Mouse (Mus musculus) forebrain, postnatal 0 days (tissue): ENCODE results near the gene Nhsl1. TPM values are rescaled to one million over a fixed set of nuclear protein-coding genes. Genes with fewer than 3 reads are reported as not detected.

Experiments used
- ATAC-seq: fragments of 200-750 bp; cut with Nextera tagmentation; 2 replicates; pipeline ENCODE4 v1.8.0; 2017; ENCODE audit warnings: mild to moderate bottlenecking, moderate library complexity
- DNase-seq: peaks from one replicate; pipeline ENCODE4 v3.0.0-alpha.2; 2015
- H3K27ac ChIP-seq: fragments of 300-500 bp; sonication (generic); 2 replicates; pipeline ENCODE4 v1.5.1; 2014; ENCODE audit warnings: low read depth, mild to moderate bottlenecking, antibody characterized with exemption, low read length, moderate library complexity, mixed read lengths
- H3K27me3 ChIP-seq: fragments of 300-500 bp; sonication (generic); 2 replicates; pipeline ENCODE4 v1.6.1; 2014; ENCODE audit warnings: mild to moderate bottlenecking, low read length, mixed read lengths; ENCODE audit not compliant: insufficient read depth
- H3K36me3 ChIP-seq: fragments of 300-500 bp; sonication (generic); 2 replicates; pipeline ENCODE4 v1.6.1; 2014; ENCODE audit warnings: mild to moderate bottlenecking, moderate library complexity; ENCODE audit not compliant: insufficient read depth
- H3K4me1 ChIP-seq: fragments of 300-500 bp; sonication (generic); 2 replicates; pipeline ENCODE4 v1.6.1; 2014; ENCODE audit warnings: antibody characterized with exemption; ENCODE audit not compliant: insufficient read depth
- H3K4me2 ChIP-seq: fragments of 300-500 bp; sonication (generic); 2 replicates; pipeline ENCODE4 v1.6.1; 2014; ENCODE audit warnings: low read depth, mild to moderate bottlenecking, moderate library complexity
- H3K4me3 ChIP-seq: fragments of 300-500 bp; sonication (generic); 2 replicates; pipeline ENCODE4 v1.5.1; 2014; ENCODE audit warnings: low read depth, low read length, mixed read lengths
- H3K9ac ChIP-seq: fragments of 300-500 bp; sonication (generic); 2 replicates; pipeline ENCODE4 v1.6.1; 2014; ENCODE audit warnings: mild to moderate bottlenecking
- H3K9me3 ChIP-seq: fragments of 300-500 bp; sonication (generic); 2 replicates; pipeline ENCODE4 v1.6.1; 2016; ENCODE audit warnings: low read length
- CTCF ChIP-seq: sonication (generic); IDR thresholded peaks from 2 replicates; pipeline ENCODE4 v1.5.1; 2016; ENCODE audit warnings: antibody characterized with exemption, control low read depth, low read depth
- WGBS: fragments of 180-500 bp; shearing (Covaris S2); extraction: QIAGEN DNeasy Blood & Tissue Kit; methylation state at CpG from one replicate; pipeline ENCODE4 v1.1.7; 2014; 5-methylcytosine and 5-hydroxymethylcytosine counted together
- polyA plus RNA-seq: library from polyadenylated mRNA; unstranded; fragments of >200 nt; fragmentation: Nextera tagmentation; extraction: Ambion mirVana; gene quantifications from 2 replicates; pipeline ENCODE4 v1.2.1, GENCODE M21; 2015
- total RNA-seq: library from RNA; depleted of rRNA; stranded (reverse); fragments of >200 nt; gene quantifications from 2 replicates; pipeline ENCODE4 v1.2.3, GENCODE M21; 2014

The Nhsl1 gene
- total and polyA plus RNA-seq, 2 experiments from 2014 or later: 8.9 to 22.0 TPM

- Histone ChIP-seq H3K9me3 (no peaks in the 10 kb centered on the region), H3K4me2 (no peak overlapping the region), H3K27me3 (no peaks in the 10 kb centered on the region; the same call in 1 of the 2 replicates), H3K4me3 (no peak overlapping the region), H3K36me3 (no peaks in the 10 kb centered on the region), H3K4me1 (no peaks in the 10 kb centered on the region; the same call in 1 of the 2 replicates), H3K27ac (no peak overlapping the region), H3K9ac (no peak overlapping the region)
- ATAC-seq: no peak
- 81% methylated on average over 5 of the region's 5 CpGs for WGBS
- no peak for TF ChIP-seq CTCF
- no peak for DNase-seq
These were observed 11.7 kb downstream of the Nhsl1 start for GRCm38 (mm10) chr10:18330445-18330844.

- Histone ChIP-seq H3K4me1 (no peaks in the 10 kb centered on the region; the same call in 1 of the 2 replicates), H3K4me3 (no peak overlapping the region), H3K27ac (no peak overlapping the region), H3K9ac (no peak overlapping the region), H3K9me3 (no peaks in the 10 kb centered on the region), H3K36me3 (no peaks in the 10 kb centered on the region), H3K4me2 (no peak overlapping the region), H3K27me3 (no peaks in the 10 kb centered on the region; the same call in 1 of the 2 replicates)
- DNase-seq: no peak
- ATAC-seq: no peak
- no peak for TF ChIP-seq CTCF
- WGBS: 32% methylated on average over 4 of the region's 4 CpGs
These were observed 14.8 kb downstream of the Nhsl1 start for GRCm38 (mm10) chr10:18333575-18333974.

GRCm38 (mm10) chr10:18334176-18334575, 15.4 kb downstream of the Nhsl1 start:
- H3K27ac ChIP-seq: no peak overlapping the region
- no peaks in the 10 kb centered on the region; the same call in 1 of the 2 replicates for H3K4me1 ChIP-seq
- no peak for DNase-seq
- TF ChIP-seq CTCF: no peak
- H3K4me2 ChIP-seq: no peak overlapping the region
- 94% methylated on average over 4 of the region's 4 CpGs for WGBS
- H3K4me3 ChIP-seq: no peak overlapping the region
- no peaks in the 10 kb centered on the region for H3K9me3 ChIP-seq
- no peak overlapping the region for H3K9ac ChIP-seq
- ATAC-seq: no peak
- no peaks in the 10 kb centered on the region; the same call in 1 of the 2 replicates for H3K27me3 ChIP-seq
- H3K36me3 ChIP-seq: no peaks in the 10 kb centered on the region

- Histone ChIP-seq H3K9me3 (no peaks in the 10 kb centered on the region), H3K4me3 (no peak overlapping the region), H3K4me2 (no peak overlapping the region), H3K27ac (no peak overlapping the region), H3K9ac (no peak overlapping the region), H3K27me3 (no peaks in the 10 kb centered on the region; the same call in 1 of the 2 replicates), H3K36me3 (no peaks in the 10 kb centered on the region), H3K4me1 (no peaks in the 10 kb centered on the region)
- ATAC-seq (no peak), DNase-seq (no peak)
- no peak for TF ChIP-seq CTCF
- WGBS: 65% methylated on average over 9 of the region's 9 CpGs
These were observed 15.9 kb downstream of the Nhsl1 start for GRCm38 (mm10) chr10:18334734-18335133.

DNA sequence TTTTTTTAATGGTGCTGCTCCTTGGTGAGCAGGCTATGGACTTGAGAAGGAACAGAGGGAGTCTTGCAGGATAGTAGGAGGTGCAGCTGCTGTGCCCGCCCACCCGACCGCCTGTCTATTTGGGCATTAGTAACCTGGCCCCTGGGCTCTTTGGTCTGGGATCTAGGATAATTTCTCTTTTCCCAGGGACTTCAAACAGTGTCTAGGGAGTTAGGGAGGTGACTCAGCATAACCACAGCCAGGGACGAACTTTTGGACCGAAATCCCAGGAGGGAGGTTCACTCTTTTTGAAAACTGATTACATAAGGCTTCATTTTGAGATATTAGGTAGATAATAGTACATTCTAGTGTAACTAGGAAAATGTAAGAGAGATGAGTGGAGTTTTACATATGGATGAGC, 18.9 kb downstream of the Nhsl1 start:
- 91% methylated on average over 5 of the region's 5 CpGs for WGBS

GRCm38 (mm10) chr10:18339386-18339785, 20.6 kb downstream of the Nhsl1 start:
- Histone ChIP-seq H3K9me3 (no peaks in the 10 kb centered on the region), H3K9ac (no peak overlapping the region), H3K4me3 (no peak overlapping the region), H3K27ac (no peak overlapping the region), H3K4me1 (no peaks in the 10 kb centered on the region), H3K27me3 (no peaks in the 10 kb centered on the region), H3K4me2 (no peak overlapping the region), H3K36me3 (no peaks in the 10 kb centered on the region)
- DNase-seq (no peak), ATAC-seq (no peak)
- WGBS: 92% methylated on average over 6 of the region's 6 CpGs
- no peak for TF ChIP-seq CTCF

More for the DNA sequence above, 18.9 kb downstream of the Nhsl1 start:
- no peaks in the 10 kb centered on the region for H3K36me3 ChIP-seq
- H3K9ac ChIP-seq: no peak overlapping the region
- no peak for TF ChIP-seq CTCF
- H3K27ac ChIP-seq: no peak overlapping the region
- H3K4me2 ChIP-seq: no peak overlapping the region
- no peak for ATAC-seq
- no peaks in the 10 kb centered on the region for H3K9me3 ChIP-seq
- DNase-seq: no peak
- no peak overlapping the region for H3K4me3 ChIP-seq
- H3K27me3 ChIP-seq: no peaks in the 10 kb centered on the region
- no peaks in the 10 kb centered on the region for H3K4me1 ChIP-seq

- Histone ChIP-seq H3K27ac (no peak overlapping the region), H3K9me3 (no peaks in the 10 kb centered on the region), H3K27me3 (no peaks in the 10 kb centered on the region), H3K36me3 (no peaks in the 10 kb centered on the region), H3K4me3 (no peak overlapping the region), H3K4me2 (no peak overlapping the region), H3K9ac (no peak overlapping the region), H3K4me1 (no peaks in the 10 kb centered on the region)
- DNase-seq: no peak
- TF ChIP-seq CTCF: no peak
- 100% methylated on average over 1 of the region's 1 CpGs for WGBS
- ATAC-seq: no peak
These were observed 22.1 kb downstream of the Nhsl1 start for GRCm38 (mm10) chr10:18340930-18341329.
